Mouse (Mus musculus) liver, embryonic 14.5 days (tissue): ENCODE data around the gene Spg7. TPM values are rescaled to one million over a fixed set of nuclear protein-coding genes. Genes with fewer than 3 reads are reported as not detected.
"Not testable (repeated sequence)": the region's sequence is repeated elsewhere in the genome, so short reads cannot be mapped to it uniquely, and the experiment has no call there.

Experiments
- ATAC-seq: fragments of 200-750 bp; cut with Nextera tagmentation; 2 replicates; pipeline ENCODE4 v1.8.0; 2017; ENCODE audit warnings: moderate number of reproducible peaks, mild to moderate bottlenecking, moderate library complexity; ENCODE audit not compliant: insufficient read depth
- DNase-seq, 3 experiments: peaks; one replicate each; pipeline ENCODE4 v3.0.0-alpha.2; 2012 to 2013; ENCODE audit warnings: low read depth in 3 of 3, low spot score in 3 of 3
- H3K27ac ChIP-seq: fragments of 300-500 bp; sonication (generic); 2 replicates; pipeline ENCODE4 v1.5.1; 2014; ENCODE audit warnings: moderate library complexity, mild to moderate bottlenecking, control low read depth, inconsistent platforms
- H3K27me3 ChIP-seq: fragments of 300-500 bp; sonication (generic); 2 replicates; pipeline ENCODE4 v1.6.1; 2014; ENCODE audit warnings: mild to moderate bottlenecking, low read length, moderate library complexity; ENCODE audit not compliant: control insufficient read depth, insufficient read depth
- H3K36me3 ChIP-seq: fragments of 300-500 bp; sonication (generic); replicated peaks from 2 replicates; pipeline ENCODE4 v1.6.1; 2014; ENCODE audit warnings: low read depth; ENCODE audit not compliant: control insufficient read depth, insufficient read depth
- H3K4me1 ChIP-seq, 2 experiments: fragments of 200-500 bp in 1 of 2; fragments of 300-500 bp in 1 of 2; sonication (generic) in 1 of 2; replicated peaks; 2 replicates each; pipeline ENCODE4 v1.6.1; 2012 to 2014; ENCODE audit warnings: antibody characterized with exemption in 1 of 2, inconsistent platforms in 1 of 2, low read length in 1 of 2; ENCODE audit not compliant: control insufficient read depth in 2 of 2, insufficient read depth in 2 of 2
- H3K4me2 ChIP-seq: fragments of 300-500 bp; sonication (generic); 2 replicates; pipeline ENCODE4 v1.6.1; 2014; ENCODE audit warnings: low read depth, mild to moderate bottlenecking, control low read depth, moderate library complexity
- H3K4me3 ChIP-seq, 2 experiments: fragments of 200-500 bp in 1 of 2; fragments of 300-500 bp in 1 of 2; sonication (generic) in 1 of 2; 2 replicates each; pipeline ENCODE4 v1.5.1; 2012 to 2014; ENCODE audit warnings: low read depth in 2 of 2, low read length in 2 of 2, mild to moderate bottlenecking in 2 of 2, control low read depth in 1 of 2, inconsistent platforms in 1 of 2, moderate library complexity in 1 of 2; ENCODE audit not compliant: insufficient read depth in 1 of 2
- H3K9ac ChIP-seq: fragments of 300-500 bp; sonication (generic); replicated peaks from 2 replicates; pipeline ENCODE4 v1.6.1; 2014; ENCODE audit warnings: mild to moderate bottlenecking, control low read depth, moderate library complexity
- H3K9me3 ChIP-seq: fragments of 300-500 bp; sonication (generic); 2 replicates; pipeline ENCODE4 v1.6.1; 2016; ENCODE audit warnings: low read length, mixed read lengths; ENCODE audit not compliant: control insufficient read depth
- CTCF ChIP-seq: IDR thresholded peaks from 2 replicates; pipeline ENCODE4 v1.5.1; 2016; ENCODE audit warnings: antibody characterized with exemption, low read depth, control low read depth
- EP300 ChIP-seq: IDR thresholded peaks from 2 replicates; pipeline ENCODE4 v1.6.1; 2016; ENCODE audit warnings: antibody characterized with exemption, low read depth
- WGBS: fragments of 180-500 bp; shearing (Covaris S2); extraction: QIAGEN DNeasy Blood & Tissue Kit; methylation state at CpG from one replicate; pipeline ENCODE4 v1.1.7; 2014; ENCODE audit not compliant: insufficient replicate concordance; 5-methylcytosine and 5-hydroxymethylcytosine counted together
- polyA plus RNA-seq, 2 experiments: library from polyadenylated mRNA; depleted of rRNA in 1 of 2; stranded (reverse) in 1 of 2; unstranded in 1 of 2; fragments of >200 nt; fragmentation: Nextera tagmentation in 1 of 2; extraction: Ambion mirVana in 1 of 2; gene quantifications; 2 replicates each; pipeline versions ENCODE4 v1.2.1 to v1.2.3; 2012 to 2014

The Spg7 gene
- polyA plus RNA-seq, 2 experiments, result 19.5 to 26.0 TPM

GRCm38 (mm10) chr8:123042158-123042973 lies 20.4 kb upstream of the Spg7 start, which contains the start of gene Ankrd11:
Gene Ankrd11, minus strand, starts transcription at chr8:123042277.
- peak within 1 kb of the TSS; percentile 99 for H3K9ac ChIP-seq
- H3K9me3 ChIP-seq, result no peaks in the 10 kb centered on the region
- WGBS, result under 1% methylated on average over 88 of the region's 91 CpGs
- peak within 1 kb of the TSS; percentile 92 for H3K27ac ChIP-seq
- DNase-seq, result peak; percentile 99
- peak; percentile 93 for ATAC-seq
- H3K4me2 ChIP-seq, result peak within 1 kb of the TSS; percentile 96
- H3K36me3 ChIP-seq, result peaks cover 4% of the 10 kb centered on the region; the same call in 1 of the 2 replicates
- H3K4me3 ChIP-seq, result peak within 1 kb of the TSS; percentile 76 to 89
- peaks cover 33 to 35% of the 10 kb centered on the region in 2 experiments for H3K4me1 ChIP-seq
- no peaks in the 10 kb centered on the region for H3K27me3 ChIP-seq
- TF ChIP-seq EP300 (peak; percentile 70), CTCF (peak; percentile 60)

- DNase-seq (no peak), ATAC-seq (no peak)
- Histone ChIP-seq H3K9me3 (no peaks in the 10 kb centered on the region), H3K27me3 (no peaks in the 10 kb centered on the region), H3K36me3 (peaks cover 4% of the 10 kb centered on the region; the same call in 1 of the 2 replicates), H3K9ac (peak overlapping the region; percentile 84), H3K4me2 (peak overlapping the region; percentile 89), H3K4me3 (peak overlapping the region; percentile 59 to 67), H3K4me1 (peaks cover 27 to 31% of the 10 kb centered on the region in 2 experiments), H3K27ac (peak overlapping the region; percentile 92)
- TF ChIP-seq CTCF, result no peak
- no peak for TF ChIP-seq EP300
- 11% methylated on average over 22 of the region's 22 CpGs for WGBS
These were observed 19.6 kb upstream of the Spg7 start for GRCm38 (mm10) chr8:123042974-123043625.

- Histone ChIP-seq H3K9me3 (no peaks in the 10 kb centered on the region), H3K4me3 (peak overlapping the region in 1 of 2 experiments; percentile 59; a peak in 2 of 4 replicates), H3K4me1 (peaks cover 21 to 25% of the 10 kb centered on the region in 2 experiments), H3K36me3 (peaks cover 4% of the 10 kb centered on the region; the same call in 1 of the 2 replicates), H3K4me2 (peak overlapping the region; percentile 89), H3K27me3 (no peaks in the 10 kb centered on the region), H3K27ac (no peak overlapping the region; the same call in 1 of the 2 replicates), H3K9ac (0 out of 2 replicates have a peak overlapping the region, but pooled peaks have one; percentile 6)
- DNase-seq, result no peak
- no peak for ATAC-seq
- WGBS, result 78% methylated on average over 3 of the region's 3 CpGs
- TF ChIP-seq CTCF (no peak), EP300 (no peak)
These were observed 18.8 kb upstream of the Spg7 start for GRCm38 (mm10) chr8:123043941-123044340.

- H3K9ac ChIP-seq, H3K27me3 ChIP-seq, H3K36me3 ChIP-seq, H3K27ac ChIP-seq, DNase-seq, H3K4me3 ChIP-seq, ATAC-seq, H3K9me3 ChIP-seq, H3K4me2 ChIP-seq: not testable (repeated sequence)
- peaks cover 13 to 15% of the 10 kb centered on the region in 2 experiments for H3K4me1 ChIP-seq
- 85% methylated on average over 23 of the region's 23 CpGs for WGBS
These were observed 17.9 kb upstream of the Spg7 start for GRCm38 (mm10) chr8:123044743-123045425.
